Mouse (Mus musculus) stomach, embryonic 16.5 days (tissue): ENCODE results near the gene Gm5089. TPM values are rescaled to one million over a fixed set of nuclear protein-coding genes. Genes with fewer than 3 reads are reported as not detected.

Source experiments
- ATAC-seq: fragments of 200-750 bp; cut with Nextera tagmentation; 2 replicates; pipeline ENCODE4 v1.8.0; 2017; ENCODE audit warnings: moderate number of reproducible peaks, moderate TSS enrichment; ENCODE audit not compliant: insufficient read depth, low FRiP score
- H3K27ac ChIP-seq: fragments of 300-500 bp; sonication (generic); 2 replicates; pipeline ENCODE4 v1.5.1; 2014; ENCODE audit warnings: low read length
- H3K27me3 ChIP-seq: fragments of 300-500 bp; sonication (generic); 2 replicates; pipeline ENCODE4 v1.6.1; 2014; ENCODE audit warnings: low read length, control low read depth, mixed read lengths; ENCODE audit not compliant: control insufficient read depth, insufficient read depth
- H3K36me3 ChIP-seq: fragments of 300-500 bp; sonication (generic); 2 replicates; pipeline ENCODE4 v1.6.1; 2014; ENCODE audit warnings: low read length; ENCODE audit not compliant: control insufficient read depth, insufficient read depth
- H3K4me1 ChIP-seq: fragments of 300-500 bp; sonication (generic); 2 replicates; pipeline ENCODE4 v1.6.1; 2014; ENCODE audit warnings: low read length, control low read depth, mixed read lengths; ENCODE audit not compliant: control insufficient read depth, insufficient read depth
- H3K4me2 ChIP-seq: fragments of 300-500 bp; sonication (generic); 2 replicates; pipeline ENCODE4 v1.6.1; 2014; ENCODE audit warnings: low read depth, low read length, mixed read lengths
- H3K4me3 ChIP-seq: fragments of 300-500 bp; sonication (generic); replicated peaks from 2 replicates; pipeline ENCODE4 v1.5.1; 2014; ENCODE audit warnings: mild to moderate bottlenecking, low read length
- H3K9ac ChIP-seq: fragments of 300-500 bp; sonication (generic); 2 replicates; pipeline ENCODE4 v1.6.1; 2014; ENCODE audit warnings: low read length
- H3K9me3 ChIP-seq: fragments of 300-500 bp; sonication (generic); replicated peaks from 2 replicates; pipeline ENCODE4 v1.6.1; 2016; ENCODE audit warnings: low read length, control low read depth; ENCODE audit not compliant: control insufficient read depth
- WGBS: fragments of 180-500 bp; shearing (Covaris S2); extraction: QIAGEN DNeasy Blood & Tissue Kit; methylation state at CpG from one replicate; pipeline ENCODE4 v1.1.7; 2014; 5-methylcytosine and 5-hydroxymethylcytosine counted together
- polyA plus RNA-seq: library from polyadenylated mRNA; unstranded; fragments of >200 nt; fragmentation: Nextera tagmentation; extraction: Ambion mirVana; gene quantifications from 2 replicates; pipeline ENCODE4 v1.2.1, GENCODE M21; 2015

Gm5089 gene
- polyA plus RNA-seq, 1 experiment from 2014 or later = not detected

DNA sequence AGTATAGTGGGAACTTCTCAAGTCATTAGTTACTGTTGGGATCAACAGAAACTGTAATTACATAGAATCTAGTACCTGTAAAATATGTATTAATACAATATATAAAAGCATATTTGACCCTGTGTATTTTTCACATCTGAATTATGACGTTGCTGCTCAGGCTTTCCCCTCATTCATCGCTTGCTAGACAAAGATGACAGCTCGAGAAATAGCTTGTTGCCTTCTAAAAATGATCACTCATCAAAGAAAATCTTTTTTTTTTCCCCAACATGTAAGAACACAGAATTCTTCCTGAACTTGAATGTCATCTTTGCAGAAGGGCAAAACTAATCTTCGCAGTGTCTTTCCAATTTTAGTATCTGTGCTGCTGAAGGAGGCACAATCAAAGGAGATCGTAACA lies 63.1 kb downstream of the Gm5089 start:
- H3K4me3 ChIP-seq = no peak overlapping the region
- no peaks in the 10 kb centered on the region for H3K9me3 ChIP-seq
- no peaks in the 10 kb centered on the region for H3K36me3 ChIP-seq
- H3K9ac ChIP-seq = no peak overlapping the region
- WGBS = 81% methylated on average over 5 of the region's 5 CpGs
- no peak for ATAC-seq
- no peak overlapping the region for H3K4me2 ChIP-seq
- no peaks in the 10 kb centered on the region for H3K27me3 ChIP-seq
- no peak overlapping the region for H3K27ac ChIP-seq
- H3K4me1 ChIP-seq = no peaks in the 10 kb centered on the region

DNA sequence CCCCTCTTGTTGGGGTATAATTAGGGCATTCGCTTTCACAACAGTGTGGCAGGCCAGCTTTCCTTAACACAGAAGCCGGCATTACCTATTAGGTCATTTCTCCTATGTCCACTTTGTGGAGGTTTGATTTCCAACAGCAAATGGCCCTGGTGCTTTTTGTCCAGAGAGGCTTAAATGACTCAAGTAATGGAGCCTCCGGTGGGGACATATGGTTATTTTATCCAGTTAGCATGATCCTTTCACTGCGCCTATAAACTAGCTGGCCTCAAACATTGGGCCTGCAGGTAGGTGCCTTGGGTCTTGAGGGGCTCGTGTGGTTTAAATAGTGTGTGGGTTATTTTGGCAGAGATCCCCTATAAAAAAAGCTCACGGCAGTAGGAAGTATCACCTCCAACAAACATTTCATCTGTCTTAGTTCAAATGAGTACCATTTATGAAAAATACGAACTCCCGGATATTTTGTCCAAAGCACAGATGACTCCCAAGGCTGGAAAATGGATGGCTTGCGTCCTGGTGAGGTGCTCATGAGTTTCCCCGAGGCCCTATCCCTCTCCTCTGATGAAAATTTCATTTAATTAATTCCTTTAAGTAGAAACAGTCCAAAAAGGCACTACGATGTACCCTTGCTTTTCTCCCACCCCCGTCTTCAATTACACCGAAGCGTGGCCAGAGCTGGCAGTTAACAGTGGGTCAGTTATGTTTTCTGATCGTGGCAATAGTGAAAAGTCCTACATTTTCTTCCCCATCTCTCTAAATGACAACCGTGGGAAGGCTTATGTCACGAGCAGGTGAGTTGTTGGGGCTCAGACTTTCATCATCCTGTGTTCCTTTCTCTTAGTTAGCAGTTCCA lies 64.4 kb downstream of the Gm5089 start:
- WGBS = 91% methylated on average over 17 of the region's 17 CpGs
- Histone ChIP-seq H3K4me1 (no peaks in the 10 kb centered on the region), H3K27me3 (no peaks in the 10 kb centered on the region), H3K36me3 (no peaks in the 10 kb centered on the region), H3K9ac (no peak overlapping the region), H3K9me3 (no peaks in the 10 kb centered on the region), H3K4me3 (no peak overlapping the region), H3K27ac (no peak overlapping the region), H3K4me2 (no peak overlapping the region)
- ATAC-seq = no peak

DNA sequence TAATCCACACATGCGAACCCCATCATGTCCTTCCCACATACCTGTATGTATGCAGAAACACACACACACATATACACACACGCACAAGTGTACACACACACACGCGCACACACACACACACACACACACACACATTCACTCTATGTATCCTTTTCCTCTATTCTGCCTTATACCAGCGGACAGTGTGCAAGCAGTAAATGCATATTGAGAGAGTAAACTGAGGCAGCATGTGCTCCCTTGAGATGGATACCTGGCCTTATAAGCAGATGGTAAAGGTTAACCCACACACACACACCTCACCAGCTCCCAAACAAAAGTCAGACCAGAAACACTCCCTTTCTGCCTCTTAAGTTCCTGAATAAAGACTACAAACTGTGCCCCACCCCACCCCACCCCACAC lies 65.2 kb downstream of the Gm5089 start:
- Histone ChIP-seq H3K27me3 (no peaks in the 10 kb centered on the region), H3K9me3 (no peaks in the 10 kb centered on the region), H3K4me2 (no peak overlapping the region), H3K4me3 (no peak overlapping the region), H3K36me3 (no peaks in the 10 kb centered on the region), H3K27ac (no peak overlapping the region), H3K9ac (no peak overlapping the region), H3K4me1 (no peaks in the 10 kb centered on the region)
- ATAC-seq = no peak
- 94% methylated on average over 5 of the region's 5 CpGs for WGBS

DNA sequence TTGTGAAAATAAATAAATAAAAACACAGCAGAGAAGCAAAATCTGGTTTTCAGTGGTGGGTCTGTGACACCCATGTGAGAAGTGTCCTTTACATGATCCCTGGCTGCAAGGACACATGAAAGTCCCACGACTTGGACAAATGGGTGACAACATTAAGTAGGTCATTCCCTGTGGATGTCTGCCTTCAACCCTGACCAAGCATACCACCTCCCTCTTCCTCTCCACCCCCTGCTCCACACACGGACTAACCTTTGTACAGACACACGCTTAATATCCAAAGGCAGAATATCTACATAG lies 65.7 kb downstream of the Gm5089 start:
- Histone ChIP-seq H3K4me2 (no peak overlapping the region), H3K27ac (no peak overlapping the region), H3K4me3 (no peak overlapping the region), H3K27me3 (no peaks in the 10 kb centered on the region), H3K9ac (no peak overlapping the region), H3K9me3 (no peaks in the 10 kb centered on the region), H3K36me3 (no peaks in the 10 kb centered on the region), H3K4me1 (no peaks in the 10 kb centered on the region)
- no peak for ATAC-seq
- 77% methylated on average over 3 of the region's 3 CpGs for WGBS

Other genes starting within 250 kb of the Gm5089 start
- gene Zic5, start 14.6 kb upstream of the Gm5089 start, polyA plus RNA-seq = not detected in 2 replicates
- not detected in 2 replicates for gene Zic2, start 24.3 kb upstream of the Gm5089 start, polyA plus RNA-seq
- gene Gm10837, start 39.5 kb upstream of the Gm5089 start, polyA plus RNA-seq = not detected in 2 replicates
- 19.7 and 21.1 TPM in 2 replicates for gene Pcca, start 83.2 kb upstream of the Gm5089 start, polyA plus RNA-seq